Comparison of ENCODE assay signal across 8 mouse cellular contexts in the genomic region with DNA sequence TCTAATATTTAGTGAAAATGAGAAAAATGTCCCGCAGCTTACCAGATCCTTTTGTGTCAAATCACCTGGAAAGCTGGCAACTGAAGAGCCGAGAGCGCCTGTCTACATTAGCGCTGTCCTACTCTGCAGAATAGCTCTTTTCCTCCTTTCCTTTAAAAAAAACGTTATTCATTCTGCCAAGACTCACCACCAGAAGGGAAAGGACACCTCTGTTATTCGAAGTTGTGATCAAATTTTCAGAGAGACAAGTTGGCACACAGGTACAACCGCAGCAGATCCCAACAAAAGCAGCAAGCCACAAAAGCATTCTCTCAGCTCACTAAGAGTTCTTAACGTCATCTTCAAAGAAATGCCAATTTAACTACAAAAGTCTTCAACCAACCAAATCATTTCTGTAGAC. TPM values are rescaled to one million over a fixed set of nuclear protein-coding genes. Genes with fewer than 3 reads are reported as not detected.
DNase-seq lines count a peak whose midpoint lies in the region; ATAC-seq and TF ChIP-seq lines count a peak whose summit lies in the region.
"Had no signal": no experiment of that assay in that cellular context is flagged by ENCODE, and none has a peak within 500 bp of the region (broad histone marks: within the 10 kb centered on the region; RNA-seq: fewer than 3 reads in every experiment).

No protein-coding gene starts in this region.

- TF ChIP-seq POLR2A in olfactory bulb, adult 2 months (IDR thresholded peaks at IDR 0.05; ENCODE audit: insufficient read depth, low read depth, low read length), result no peak

- no peaks in the 10 kb centered on the region for H3K9me3 ChIP-seq in liver, embryonic 11.5 days (ENCODE audit: control insufficient read depth, low read length)
- H3K9me3 ChIP-seq in forebrain, embryonic 13.5 days (replicated peaks), result peaks cover 5% of the 10 kb centered on the region; the same call in 1 of the 2 replicates
- H3K9me3 ChIP-seq in limb, embryonic 12.5 days, result peaks cover 6% of the 10 kb centered on the region; the same call in 1 of the 2 replicates

- H3K27ac ChIP-seq in liver, embryonic 11.5 days (ENCODE audit: low read depth, low read length), result no peak overlapping the region
- peak overlapping the region; percentile 100; the same call in 1 of the 2 replicates for H3K27ac ChIP-seq in forebrain, embryonic 13.5 days
- no peak overlapping the region for H3K27ac ChIP-seq in limb, embryonic 12.5 days
- 0 out of 2 replicates have a peak overlapping the region, but pooled peaks have one; percentile 10 for H3K27ac ChIP-seq in olfactory bulb, adult 2 months (ENCODE audit: insufficient read depth, low read depth, low read length)

- H3K9ac ChIP-seq in liver, embryonic 11.5 days (ENCODE audit: low read depth, low read length), result no peak overlapping the region
- peak overlapping the region; percentile 100 for H3K9ac ChIP-seq in forebrain, embryonic 13.5 days
- no peak overlapping the region for H3K9ac ChIP-seq in limb, embryonic 12.5 days (replicated peaks)

- WGBS in liver, embryonic 11.5 days, result 79% methylated on average over 8 of the region's 8 CpGs
- WGBS in forebrain, embryonic 13.5 days, result 35% methylated on average over 8 of the region's 8 CpGs
- 83% methylated on average over 8 of the region's 8 CpGs for WGBS in limb, embryonic 12.5 days
- 14% methylated on average over 8 of the region's 8 CpGs for WGBS in olfactory bulb, adult 2 months

- peaks cover 23% of the 10 kb centered on the region for H3K36me3 ChIP-seq in liver, embryonic 11.5 days (ENCODE audit: control insufficient read depth, insufficient read depth, low read length)
- peaks cover 28% of the 10 kb centered on the region for H3K36me3 ChIP-seq in forebrain, embryonic 13.5 days (ENCODE audit: poor library complexity, severe bottlenecking)
- peaks cover 36% of the 10 kb centered on the region for H3K36me3 ChIP-seq in limb, embryonic 12.5 days

- ATAC-seq in liver, embryonic 11.5 days (replicated peaks; ENCODE audit: low FRiP score), result no peak
- no peak for ATAC-seq in forebrain, embryonic 13.5 days
- no peak for ATAC-seq in limb, embryonic 12.5 days (ENCODE audit: insufficient number of reproducible peaks, insufficient read depth, low FRiP score, low TSS enrichment, low read depth)

- no peaks in the 10 kb centered on the region for H3K27me3 ChIP-seq in liver, embryonic 11.5 days (replicated peaks; ENCODE audit: control insufficient read depth, insufficient read depth, low read length)
- no peaks in the 10 kb centered on the region for H3K27me3 ChIP-seq in forebrain, embryonic 13.5 days
- no peaks in the 10 kb centered on the region for H3K27me3 ChIP-seq in limb, embryonic 12.5 days

- H3K4me1 ChIP-seq in liver, embryonic 11.5 days (replicated peaks; ENCODE audit: control insufficient read depth, insufficient read depth, low read length), result peaks cover 15% of the 10 kb centered on the region
- peaks cover 31% of the 10 kb centered on the region for H3K4me1 ChIP-seq in forebrain, embryonic 13.5 days
- H3K4me1 ChIP-seq in limb, embryonic 12.5 days (replicated peaks), result peaks cover 20% of the 10 kb centered on the region
- peaks cover 13% of the 10 kb centered on the region for H3K4me1 ChIP-seq in olfactory bulb, adult 2 months (ENCODE audit: control insufficient read depth, insufficient read depth, low read length)

- H3K4me3 ChIP-seq in liver, embryonic 11.5 days (ENCODE audit: low read depth, low read length), result no peak overlapping the region
- peak overlapping the region; percentile 95 for H3K4me3 ChIP-seq in forebrain, embryonic 13.5 days
- peak overlapping the region; percentile 81; the same call in 1 of the 2 replicates for H3K4me3 ChIP-seq in limb, embryonic 12.5 days (replicated peaks)
- H3K4me3 ChIP-seq in olfactory bulb, adult 2 months (ENCODE audit: insufficient read depth, low read depth, low read length), result no peak overlapping the region; the same call in 1 of the 2 replicates

- TF ChIP-seq CTCF in olfactory bulb, adult 2 months (IDR thresholded peaks at IDR 0.05; ENCODE audit: insufficient read depth, low read depth, low read length), result no peak

- DNase-seq in liver, embryonic 11.5 days (ENCODE audit: low spot score), result no peak
- DNase-seq in liver, result no peak
- no peak for DNase-seq in layer of hippocampus, adult 11-12 months (ENCODE audit: low spot score)
- DNase-seq in spleen, postnatal 4 days (ENCODE audit: low spot score in 2 of 2), result no peak
- DNase-seq: lung, adult 2 months had no signal

- peak overlapping the region; percentile 76 for H3K4me2 ChIP-seq in liver, embryonic 11.5 days
- H3K4me2 ChIP-seq in forebrain, embryonic 13.5 days, result peak overlapping the region; percentile 88
- peak overlapping the region; percentile 81 for H3K4me2 ChIP-seq in limb, embryonic 12.5 days

RNA-seq across cellular contexts. Expression of a gene that starts 4.2 kb away (rescaled TPM):
- polyA plus RNA-seq in liver, embryonic 11.5 days (2014; fragmentation: Nextera tagmentation; extraction: Ambion mirVana), result 24.8 and 25.8 TPM in 2 replicates
- 28.9 and 32.4 TPM in 2 replicates for polyA plus RNA-seq in forebrain, embryonic 13.5 days (2015; fragmentation: Nextera tagmentation; extraction: Ambion mirVana)
- 35.6 and 36.5 TPM in 2 replicates for polyA plus RNA-seq in limb, embryonic 12.5 days (2016; fragmentation: Nextera tagmentation; extraction: Ambion mirVana)
- 35.6 TPM in 1 of 2 replicates, not detected in the other for polyA plus RNA-seq in olfactory bulb, adult 2 months (2012; ENCODE audit: insufficient read depth, insufficient read length, low replicate concordance, missing spikeins)

Comparison
In these comparisons a context has a peak if more than half of its experiments do, and no peak if none do; other contexts are left out.
1. H3K27ac ChIP-seq: peak in forebrain, embryonic 13.5 days (single experiment) and olfactory bulb, adult 2 months (single experiment); none in liver, embryonic 11.5 days (single experiment) and limb, embryonic 12.5 days (single experiment).
2. H3K4me3 ChIP-seq: peak in forebrain, embryonic 13.5 days (single experiment) and limb, embryonic 12.5 days (single experiment); none in liver, embryonic 11.5 days (single experiment) and olfactory bulb, adult 2 months (single experiment).
3. Peak in every context shown above with its lines, with median percentiles within 50 percentile points of each other: H3K4me2 ChIP-seq.